Mouse (Mus musculus) skeletal muscle tissue, adult 2 months (tissue): ENCODE data around the gene Gm13277.
A peak's percentile ranks its signal among the peaks of the same experiment; 100 is the strongest.
"Not testable (repeated sequence)": the region's sequence is repeated elsewhere in the genome, so short reads cannot be mapped to it uniquely, and the experiment has no call there.

Experiments
- DNase-seq: peaks from one replicate; pipeline ENCODE4 v3.0.0-alpha.2; 2012; ENCODE audit warnings: low read depth, low spot score

The Gm13277 gene

GRCm38 (mm10) chr4:88788402-88788801, at the start of gene Gm13277:
Gene Gm13277, plus strand, starts transcription at chr4:88788632.
- DNase-seq = not testable (repeated sequence)

- DNase-seq = no peak
These were observed 49.4 kb upstream of the Gm13277 start for GRCm38 (mm10) chr4:88739036-88739435.

- DNase-seq = no peak
These were observed 47.0 kb upstream of the Gm13277 start for GRCm38 (mm10) chr4:88741426-88741825.

GRCm38 (mm10) chr4:88742771-88743371, 45.6 kb upstream of the Gm13277 start:
- DNase-seq = no peak

- no peak for DNase-seq
These were observed 44.2 kb upstream of the Gm13277 start for GRCm38 (mm10) chr4:88744207-88744606.

GRCm38 (mm10) chr4:88749926-88750325, 38.5 kb upstream of the Gm13277 start:
- no peak for DNase-seq

- not testable (repeated sequence) for DNase-seq
These were observed 33.6 kb upstream of the Gm13277 start, which contains the start of gene Gm13271 for GRCm38 (mm10) chr4:88754818-88755340. Gene Gm13271, plus strand, starts transcription at chr4:88754868.

GRCm38 (mm10) chr4:88756581-88757513, 31.6 kb upstream of the Gm13277 start:
- peak; percentile 7 for DNase-seq

- peak; percentile 88 for DNase-seq
These were observed 30.8 kb upstream of the Gm13277 start for GRCm38 (mm10) chr4:88757628-88758031.

- not testable (repeated sequence) for DNase-seq
These were observed 29.7 kb upstream of the Gm13277 start for GRCm38 (mm10) chr4:88758751-88759150.

- not testable (repeated sequence) for DNase-seq
These were observed 28.7 kb upstream of the Gm13277 start, which contains the start of gene Gm13283 for GRCm38 (mm10) chr4:88759610-88760268. Gene Gm13283, plus strand, starts transcription at chr4:88760119.

GRCm38 (mm10) chr4:88760431-88760830, 28.0 kb upstream of the Gm13277 start:
- peak; percentile 90 for DNase-seq

GRCm38 (mm10) chr4:88761776-88762175, 26.7 kb upstream of the Gm13277 start:
- DNase-seq = not testable (repeated sequence)

- DNase-seq = not testable (repeated sequence)
These were observed 26.1 kb upstream of the Gm13277 start for GRCm38 (mm10) chr4:88762341-88762740.

GRCm38 (mm10) chr4:88763384-88764018, 24.9 kb upstream of the Gm13277 start:
- peak; percentile 86 for DNase-seq

GRCm38 (mm10) chr4:88773534-88773933, 14.9 kb upstream of the Gm13277 start, which contains the start of gene Gm13290:
Gene Gm13290, plus strand, starts transcription at chr4:88773834.
- not testable (repeated sequence) for DNase-seq

- DNase-seq = not testable (repeated sequence)
These were observed 11.8 kb upstream of the Gm13277 start, which contains the start of gene Gm13289 for GRCm38 (mm10) chr4:88776622-88777021. Gene Gm13289, plus strand, starts transcription at chr4:88776922.

- not testable (repeated sequence) for DNase-seq
These were observed 8.9 kb upstream of the Gm13277 start, which contains the start of gene Gm13272 for GRCm38 (mm10) chr4:88779550-88779949. Gene Gm13272, plus strand, starts transcription at chr4:88779850.

- not testable (repeated sequence) for DNase-seq
These were observed 8.1 kb upstream of the Gm13277 start for GRCm38 (mm10) chr4:88780320-88780719.

GRCm38 (mm10) chr4:88781831-88782230, 6.6 kb upstream of the Gm13277 start, which contains the start of gene Ifnz:
Gene Ifnz, plus strand, starts transcription at chr4:88782131.
- DNase-seq = not testable (repeated sequence)

GRCm38 (mm10) chr4:88782335-88782734, 6.1 kb upstream of the Gm13277 start:
- not testable (repeated sequence) for DNase-seq
